Mouse (Mus musculus): Measurements from ENCODE around the gene Igfbp1. TPM values are rescaled to one million over a fixed set of nuclear protein-coding genes. Genes with fewer than 3 reads are reported as not detected.
A peak's percentile ranks its signal among the peaks of the same experiment; 100 is the strongest.

The Igfbp1 gene
- polyA plus RNA-seq (2015; fragmentation: Nextera tagmentation; extraction: Ambion mirVana): 0.39 and 0.50 TPM in 2 replicates

DNA sequence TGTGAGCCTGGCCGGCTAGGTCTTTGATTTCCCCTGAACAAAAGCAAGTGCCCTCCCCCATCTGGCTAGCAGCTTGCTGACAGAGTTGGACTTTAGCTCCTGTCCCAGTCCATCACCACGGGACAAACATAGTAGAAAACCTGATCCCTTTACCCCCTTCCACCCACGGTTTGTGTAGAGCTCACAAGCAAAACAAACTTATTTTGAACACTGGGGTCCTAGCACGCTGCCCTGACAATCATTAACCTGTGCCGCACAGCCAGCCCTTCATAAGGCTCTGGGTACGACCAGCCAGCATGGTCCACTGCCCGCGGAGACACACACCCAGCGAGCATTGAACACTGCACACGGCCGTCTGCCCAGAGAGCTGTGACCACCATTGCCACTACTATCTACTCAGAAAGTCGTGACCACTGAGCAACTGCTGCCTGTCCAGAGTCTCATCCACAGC is at the start of gene Igfbp1:
Gene Igfbp1 (plus strand): TSS at position 292 of the 451 bp plus-strand sequence.
- ATAC-seq (ENCODE audit: insufficient number of reproducible peaks, low FRiP score, low TSS enrichment, low read depth): no peak
- H3K9me3 ChIP-seq (replicated peaks): 0 out of 2 replicates have a peak, but pooled peaks cover 5% of the 10 kb centered on the region
- H3K4me2 ChIP-seq (replicated peaks): no peak within 1 kb of the TSS
- H3K4me3 ChIP-seq (replicated peaks): no peak within 1 kb of the TSS
- H3K9ac ChIP-seq: no peak within 1 kb of the TSS
- no peaks in the 10 kb centered on the region for H3K4me1 ChIP-seq
- no peaks in the 10 kb centered on the region for H3K27me3 ChIP-seq
- 57% methylated on average over 12 of the region's 12 CpGs for WGBS
- no peaks in the 10 kb centered on the region for H3K36me3 ChIP-seq
- no peak within 1 kb of the TSS for H3K27ac ChIP-seq (replicated peaks)

DNA sequence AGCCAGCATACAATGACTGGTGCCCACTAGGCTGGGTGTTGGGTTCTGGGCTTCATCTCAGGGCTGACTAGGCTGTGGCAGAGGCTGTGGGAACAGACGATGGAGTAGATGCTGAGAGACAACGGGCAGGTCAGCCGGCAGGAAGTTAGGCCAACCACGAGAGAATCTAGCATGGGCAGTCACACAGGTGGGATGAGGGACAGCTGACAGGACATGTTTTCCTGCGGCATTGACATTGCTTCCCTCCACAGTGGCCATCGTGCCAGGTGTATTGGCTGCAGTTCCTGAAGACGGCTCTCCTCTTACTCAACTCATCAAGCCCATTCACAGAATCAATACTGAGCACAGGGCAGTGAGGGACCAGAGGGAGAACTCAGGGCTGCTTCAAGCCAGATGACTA is 49.6 kb upstream of the Igfbp1 start:
- no peaks in the 10 kb centered on the region for H3K27me3 ChIP-seq
- no peak overlapping the region for H3K27ac ChIP-seq (replicated peaks)
- H3K4me3 ChIP-seq (replicated peaks): no peak overlapping the region
- no peaks in the 10 kb centered on the region; the same call in 1 of the 2 replicates for H3K4me1 ChIP-seq
- H3K9ac ChIP-seq: no peak overlapping the region
- 89% methylated on average over 7 of the region's 7 CpGs for WGBS
- H3K36me3 ChIP-seq: no peaks in the 10 kb centered on the region
- H3K9me3 ChIP-seq (replicated peaks): no peaks in the 10 kb centered on the region
- H3K4me2 ChIP-seq (replicated peaks): no peak overlapping the region
- ATAC-seq (ENCODE audit: insufficient number of reproducible peaks, low FRiP score, low TSS enrichment, low read depth): no peak

DNA sequence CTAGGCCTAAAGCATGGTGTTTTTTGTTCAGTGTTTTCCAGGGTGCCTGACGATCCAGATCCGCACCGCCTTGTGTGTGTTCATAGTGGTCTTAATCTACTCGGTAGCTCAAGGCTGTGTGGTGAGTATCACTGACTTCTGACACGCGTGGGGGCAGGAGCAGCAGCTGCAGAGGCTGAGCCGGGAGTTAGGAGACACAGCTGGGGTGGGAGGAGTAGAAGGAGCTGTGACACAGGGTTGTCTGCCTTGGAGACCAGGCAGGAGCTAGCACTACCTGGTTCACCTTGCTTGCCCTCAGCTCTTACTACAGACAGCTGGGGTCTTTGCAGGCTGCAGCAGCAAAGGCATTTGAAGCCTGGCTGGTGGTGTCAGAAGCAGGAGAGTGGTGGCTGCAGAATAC is 48.1 kb upstream of the Igfbp1 start:
- Histone ChIP-seq H3K4me2 (replicated peaks) (no peak overlapping the region), H3K27me3 (no peaks in the 10 kb centered on the region), H3K27ac (replicated peaks) (no peak overlapping the region), H3K36me3 (no peaks in the 10 kb centered on the region), H3K4me3 (replicated peaks) (no peak overlapping the region), H3K9ac (no peak overlapping the region), H3K9me3 (replicated peaks) (no peaks in the 10 kb centered on the region), H3K4me1 (no peaks in the 10 kb centered on the region; the same call in 1 of the 2 replicates)
- ATAC-seq (ENCODE audit: insufficient number of reproducible peaks, low FRiP score, low TSS enrichment, low read depth): no peak
- WGBS: 60% methylated on average over 7 of the region's 7 CpGs

DNA sequence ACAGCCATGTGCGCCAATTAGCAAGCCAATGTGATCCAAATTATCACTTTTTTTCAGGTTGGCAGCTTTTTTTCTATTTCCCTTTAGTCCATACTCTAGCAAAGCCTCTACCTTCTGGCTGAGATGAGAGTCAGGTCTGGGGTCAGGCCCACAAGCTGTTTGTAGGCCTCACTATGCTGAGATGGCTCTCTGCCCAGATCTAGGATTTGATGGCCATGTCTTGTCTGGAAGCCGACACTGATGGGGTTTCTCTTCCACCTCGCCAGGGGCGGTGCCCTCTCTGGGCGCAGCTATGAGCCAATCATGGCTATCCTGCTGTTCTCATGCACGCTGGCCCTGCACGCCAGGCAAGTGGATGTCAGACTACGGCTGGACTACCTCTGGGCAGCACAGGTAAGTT is 47.1 kb upstream of the Igfbp1 start:
- no peaks in the 10 kb centered on the region for H3K27me3 ChIP-seq
- 90% methylated on average over 8 of the region's 8 CpGs for WGBS
- H3K36me3 ChIP-seq: no peaks in the 10 kb centered on the region
- H3K9me3 ChIP-seq (replicated peaks): no peaks in the 10 kb centered on the region
- no peak overlapping the region for H3K27ac ChIP-seq (replicated peaks)
- no peak overlapping the region for H3K9ac ChIP-seq
- ATAC-seq (ENCODE audit: insufficient number of reproducible peaks, low FRiP score, low TSS enrichment, low read depth): no peak
- no peak overlapping the region for H3K4me3 ChIP-seq (replicated peaks)
- H3K4me1 ChIP-seq: no peaks in the 10 kb centered on the region; the same call in 1 of the 2 replicates
- H3K4me2 ChIP-seq (replicated peaks): no peak overlapping the region

DNA sequence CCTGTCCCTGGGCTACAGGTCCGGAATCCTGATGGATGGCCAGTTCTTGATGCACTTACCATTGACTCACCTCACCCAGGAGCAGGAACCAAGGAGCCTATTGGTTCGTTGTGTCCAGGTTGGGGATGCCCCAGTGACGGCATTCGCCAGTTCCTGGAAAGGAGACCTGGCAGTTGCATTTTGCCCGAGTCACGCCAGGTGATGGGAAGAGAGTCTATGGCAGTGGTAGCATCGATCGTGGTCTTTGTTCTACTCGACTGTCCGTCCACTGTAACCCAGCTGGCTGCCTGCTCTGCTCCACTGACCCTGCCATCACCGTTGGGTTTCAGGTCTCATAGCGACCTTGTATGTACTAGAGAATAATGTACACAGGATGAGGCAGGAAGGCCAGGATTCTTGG is 45.2 kb upstream of the Igfbp1 start:
- ATAC-seq (ENCODE audit: insufficient number of reproducible peaks, low FRiP score, low TSS enrichment, low read depth): no peak
- H3K9ac ChIP-seq: no peak overlapping the region
- no peak overlapping the region for H3K4me2 ChIP-seq (replicated peaks)
- H3K4me3 ChIP-seq (replicated peaks): no peak overlapping the region
- H3K4me1 ChIP-seq: no peaks in the 10 kb centered on the region; the same call in 1 of the 2 replicates
- H3K36me3 ChIP-seq: no peaks in the 10 kb centered on the region
- no peak overlapping the region for H3K27ac ChIP-seq (replicated peaks)
- 92% methylated on average over 12 of the region's 12 CpGs for WGBS
- H3K9me3 ChIP-seq (replicated peaks): no peaks in the 10 kb centered on the region
- no peaks in the 10 kb centered on the region for H3K27me3 ChIP-seq

DNA sequence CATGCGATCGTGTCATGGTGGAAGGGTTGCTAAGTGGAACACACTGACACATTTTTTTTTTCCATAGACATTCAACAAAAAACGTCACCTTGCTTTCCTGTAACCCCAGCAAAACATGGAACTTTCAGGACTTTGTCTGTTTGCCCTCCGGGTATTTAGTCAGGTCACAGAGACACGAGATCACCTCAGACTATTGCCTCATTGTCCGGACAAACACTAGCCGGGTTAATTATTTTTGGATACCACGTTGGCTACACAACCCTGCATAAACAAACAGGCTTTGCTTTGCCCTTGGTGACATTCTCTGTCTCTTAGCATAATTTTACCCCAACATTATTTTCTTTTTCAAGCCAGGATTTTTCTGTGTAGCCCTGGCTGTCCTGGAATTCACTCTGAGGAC is 44.5 kb upstream of the Igfbp1 start:
- H3K9ac ChIP-seq: no peak overlapping the region
- WGBS: 79% methylated on average over 8 of the region's 8 CpGs
- no peak overlapping the region for H3K27ac ChIP-seq (replicated peaks)
- no peaks in the 10 kb centered on the region for H3K36me3 ChIP-seq
- H3K27me3 ChIP-seq: no peaks in the 10 kb centered on the region
- no peak overlapping the region for H3K4me2 ChIP-seq (replicated peaks)
- H3K4me1 ChIP-seq: no peaks in the 10 kb centered on the region; the same call in 1 of the 2 replicates
- H3K9me3 ChIP-seq (replicated peaks): no peaks in the 10 kb centered on the region
- H3K4me3 ChIP-seq (replicated peaks): no peak overlapping the region
- ATAC-seq (ENCODE audit: insufficient number of reproducible peaks, low FRiP score, low TSS enrichment, low read depth): no peak

DNA sequence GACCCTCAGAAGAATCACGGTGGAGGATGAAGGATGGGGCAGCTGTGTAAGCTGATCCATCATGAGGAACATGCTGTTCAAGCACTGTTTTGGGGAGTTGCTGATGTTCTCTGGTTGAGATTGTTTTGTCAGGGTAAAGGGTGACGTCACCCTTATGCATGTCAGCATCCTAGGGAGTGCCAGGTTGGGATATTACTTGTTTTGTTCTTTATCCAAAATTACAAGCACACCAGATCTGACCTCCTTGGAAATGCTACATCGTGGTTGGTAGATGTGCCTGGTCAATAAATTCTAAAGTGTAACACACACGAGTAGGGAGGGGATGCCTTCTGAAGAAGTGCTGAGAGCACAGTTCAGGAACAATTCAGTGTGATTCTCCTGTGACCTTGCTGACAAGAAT is 41.2 kb upstream of the Igfbp1 start:
- no peak overlapping the region for H3K9ac ChIP-seq
- no peak overlapping the region for H3K4me2 ChIP-seq (replicated peaks)
- no peak overlapping the region for H3K27ac ChIP-seq (replicated peaks)
- WGBS: 75% methylated on average over 4 of the region's 4 CpGs
- no peak overlapping the region for H3K4me3 ChIP-seq (replicated peaks)
- no peaks in the 10 kb centered on the region for H3K36me3 ChIP-seq
- ATAC-seq (ENCODE audit: insufficient number of reproducible peaks, low FRiP score, low TSS enrichment, low read depth): no peak
- H3K27me3 ChIP-seq: no peaks in the 10 kb centered on the region
- peaks cover 7% of the 10 kb centered on the region; the same call in 1 of the 2 replicates for H3K4me1 ChIP-seq
- no peaks in the 10 kb centered on the region for H3K9me3 ChIP-seq (replicated peaks)

DNA sequence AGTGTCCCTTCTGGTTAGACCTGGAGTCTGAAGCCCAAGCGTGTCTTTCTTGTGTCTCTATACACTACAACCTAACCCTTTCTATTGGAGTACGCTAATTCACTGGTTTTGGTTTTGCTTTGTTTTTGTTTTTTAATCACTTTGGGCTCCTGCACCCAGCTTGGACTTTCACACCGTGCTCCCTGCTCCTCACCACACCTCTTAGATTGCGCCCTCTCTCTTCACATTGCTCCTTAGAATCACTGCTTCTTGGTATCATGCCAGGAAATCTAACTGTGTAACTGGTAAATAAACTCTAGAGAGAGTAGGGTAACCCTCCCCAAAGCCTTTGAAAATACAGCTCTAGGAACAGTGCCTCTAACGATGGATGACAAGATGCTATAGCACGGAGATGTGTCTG is 39.4 kb upstream of the Igfbp1 start:
- ATAC-seq (ENCODE audit: insufficient number of reproducible peaks, low FRiP score, low TSS enrichment, low read depth): no peak
- Histone ChIP-seq H3K9me3 (replicated peaks) (no peaks in the 10 kb centered on the region), H3K4me1 (peaks cover 7% of the 10 kb centered on the region; the same call in 1 of the 2 replicates), H3K4me3 (replicated peaks) (no peak overlapping the region), H3K27ac (replicated peaks) (no peak overlapping the region), H3K4me2 (replicated peaks) (no peak overlapping the region), H3K27me3 (no peaks in the 10 kb centered on the region), H3K36me3 (no peaks in the 10 kb centered on the region), H3K9ac (no peak overlapping the region)
- WGBS: 74% methylated on average over 6 of the region's 6 CpGs

DNA sequence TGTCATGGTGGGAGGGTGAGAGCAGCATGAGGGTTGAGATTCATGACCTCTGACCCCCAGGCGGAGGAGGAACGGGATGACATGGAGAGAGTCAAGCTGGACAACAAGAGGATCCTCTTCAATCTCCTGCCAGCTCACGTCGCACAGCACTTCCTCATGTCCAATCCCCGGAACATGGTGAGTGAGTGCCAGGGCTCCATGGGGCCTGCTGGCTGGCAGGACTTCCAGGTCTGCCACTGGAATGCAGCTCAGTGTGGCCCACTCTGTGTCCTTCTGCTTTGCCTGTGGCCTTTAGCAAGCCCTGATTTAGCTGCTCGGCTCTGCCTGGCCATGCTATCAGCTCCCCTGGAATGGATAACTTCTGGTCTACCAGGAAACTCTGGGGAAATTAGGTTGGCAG is 37.4 kb upstream of the Igfbp1 start:
- 75% methylated on average over 6 of the region's 6 CpGs for WGBS
- Histone ChIP-seq H3K4me3 (replicated peaks) (no peak overlapping the region), H3K36me3 (no peaks in the 10 kb centered on the region), H3K27me3 (no peaks in the 10 kb centered on the region), H3K9ac (no peak overlapping the region), H3K4me2 (replicated peaks) (no peak overlapping the region), H3K27ac (replicated peaks) (peak overlapping the region; percentile 44), H3K9me3 (replicated peaks) (no peaks in the 10 kb centered on the region), H3K4me1 (peaks cover 7% of the 10 kb centered on the region; the same call in 1 of the 2 replicates)
- no peak for ATAC-seq (ENCODE audit: insufficient number of reproducible peaks, low FRiP score, low TSS enrichment, low read depth)

DNA sequence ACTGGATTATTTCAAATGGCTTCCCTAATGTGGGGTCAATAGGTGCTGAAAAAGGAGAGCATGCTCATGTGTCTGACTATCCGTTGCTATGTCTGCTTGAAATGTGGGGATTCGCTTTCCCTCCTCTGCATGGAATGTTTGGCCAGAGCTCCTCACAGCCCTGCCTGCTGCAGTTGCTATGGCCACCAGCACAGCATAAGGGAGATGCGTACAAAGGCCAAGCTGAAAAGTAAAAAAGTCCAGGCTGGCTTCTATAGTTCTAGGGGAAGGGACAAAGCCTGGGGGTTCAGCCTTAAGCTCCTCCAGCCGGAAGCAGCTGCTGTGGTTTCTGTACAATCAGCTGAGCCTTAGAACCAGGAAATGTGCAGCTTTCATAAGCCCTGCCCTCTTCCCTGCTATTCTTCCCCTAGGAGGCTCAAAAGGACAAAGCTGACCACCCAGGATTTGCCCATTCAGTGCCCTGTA is 36.9 kb upstream of the Igfbp1 start:
- Histone ChIP-seq H3K4me3 (replicated peaks) (no peak overlapping the region), H3K9me3 (replicated peaks) (no peaks in the 10 kb centered on the region), H3K36me3 (no peaks in the 10 kb centered on the region), H3K4me1 (peaks cover 7% of the 10 kb centered on the region; the same call in 1 of the 2 replicates), H3K27ac (replicated peaks) (peak overlapping the region; percentile 44; the same call in 1 of the 2 replicates), H3K4me2 (replicated peaks) (no peak overlapping the region), H3K9ac (no peak overlapping the region), H3K27me3 (no peaks in the 10 kb centered on the region)
- 55% methylated on average over 4 of the region's 4 CpGs for WGBS
- ATAC-seq (ENCODE audit: insufficient number of reproducible peaks, low FRiP score, low TSS enrichment, low read depth): peak; percentile 70; the same call in 1 of the 2 replicates

DNA sequence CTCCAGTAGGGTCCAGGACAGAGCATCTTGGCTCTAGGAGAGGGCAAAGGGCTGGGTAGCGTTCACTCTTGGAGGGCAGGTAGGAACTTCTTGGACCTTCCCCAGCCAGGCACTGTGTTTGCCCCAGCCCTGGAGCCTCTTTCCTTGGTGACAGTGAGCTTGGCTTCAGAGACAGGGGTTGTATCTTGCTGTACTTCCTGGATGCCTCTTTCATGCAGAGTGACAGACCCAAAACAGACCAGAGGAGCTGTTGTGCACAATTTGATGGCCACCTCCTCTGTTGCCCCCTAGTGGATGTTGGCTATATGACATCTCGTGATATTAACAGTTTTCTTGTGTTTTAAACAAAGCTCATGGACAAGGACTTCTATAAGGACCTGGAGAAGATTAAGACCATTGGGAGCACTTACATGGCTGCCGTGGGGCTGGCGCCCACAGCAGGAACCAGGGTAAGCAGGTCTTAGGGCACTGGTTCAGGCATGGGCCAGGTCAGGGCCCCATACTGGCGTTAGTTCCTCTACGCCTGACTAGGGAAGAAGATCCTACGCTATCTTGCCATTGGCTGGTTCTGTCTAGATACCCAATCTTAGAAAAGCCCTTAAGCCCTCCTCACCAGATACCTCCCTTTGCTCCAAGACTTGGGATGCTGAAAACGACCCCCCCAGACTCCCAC is 35.9 kb upstream of the Igfbp1 start:
- Histone ChIP-seq H3K4me3 (replicated peaks) (no peak overlapping the region), H3K9ac (no peak overlapping the region), H3K36me3 (no peaks in the 10 kb centered on the region), H3K4me2 (replicated peaks) (no peak overlapping the region), H3K27ac (replicated peaks) (no peak overlapping the region), H3K9me3 (replicated peaks) (no peaks in the 10 kb centered on the region), H3K4me1 (peaks cover 7% of the 10 kb centered on the region; the same call in 1 of the 2 replicates), H3K27me3 (no peaks in the 10 kb centered on the region)
- no peak for ATAC-seq (ENCODE audit: insufficient number of reproducible peaks, low FRiP score, low TSS enrichment, low read depth)
- 70% methylated on average over 8 of the region's 8 CpGs for WGBS

DNA sequence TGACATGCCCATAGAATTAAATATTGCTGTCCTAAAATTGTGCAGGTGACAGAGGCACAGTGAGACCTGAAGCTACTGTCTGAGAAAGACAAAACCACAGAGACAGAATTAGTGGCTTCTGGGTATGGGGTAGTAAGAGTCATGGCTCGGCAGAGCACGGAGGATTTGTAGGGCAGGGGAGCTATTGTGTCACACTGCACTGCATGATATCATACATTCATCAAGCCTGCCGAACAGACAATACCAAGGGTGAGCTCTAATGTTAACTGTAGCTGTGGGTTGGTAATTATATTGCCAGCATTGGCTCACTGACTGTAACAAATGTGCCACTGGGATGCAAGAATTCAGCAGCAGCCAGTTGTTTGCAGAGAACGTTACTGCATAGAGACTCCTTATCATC is 33.2 kb upstream of the Igfbp1 start:
- H3K9ac ChIP-seq: no peak overlapping the region
- H3K27ac ChIP-seq (replicated peaks): no peak overlapping the region
- no peaks in the 10 kb centered on the region for H3K9me3 ChIP-seq (replicated peaks)
- WGBS: 82% methylated on average over 4 of the region's 4 CpGs
- H3K36me3 ChIP-seq: no peaks in the 10 kb centered on the region
- H3K4me1 ChIP-seq: peaks cover 7% of the 10 kb centered on the region; the same call in 1 of the 2 replicates
- no peak for ATAC-seq (ENCODE audit: insufficient number of reproducible peaks, low FRiP score, low TSS enrichment, low read depth)
- no peaks in the 10 kb centered on the region for H3K27me3 ChIP-seq
- H3K4me2 ChIP-seq (replicated peaks): no peak overlapping the region
- no peak overlapping the region for H3K4me3 ChIP-seq (replicated peaks)
